Mouse (Mus musculus): ENCODE measurements around the gene Espl1. TPM values are rescaled to one million over a fixed set of nuclear protein-coding genes. Genes with fewer than 3 reads are reported as not detected.

The Espl1 gene
- total and polyA plus RNA-seq, 3 experiments: 49.8 to 142 (median 94.1) TPM

GRCm38 (mm10) chr15:102273982-102274716 is 21.9 kb upstream of the Espl1 start:
- DNase-seq (ENCODE audit: low read depth, low spot score): no peak
- H3K4me3 ChIP-seq (ENCODE audit: control insufficient read depth in 1 of 2, insufficient read depth in 1 of 2, low read depth in 2 of 2, low read length in 2 of 2): no peak overlapping the region
- peaks cover 14% of the 10 kb centered on the region in 2 experiments for H3K27me3 ChIP-seq (ENCODE audit: control insufficient read depth in 1 of 2, insufficient read depth in 2 of 2, low read length in 2 of 2)
- peaks cover 0 to 3% of the 10 kb centered on the region in 2 experiments; a peak in 1 of 4 replicates for H3K36me3 ChIP-seq (ENCODE audit: control insufficient read depth in 1 of 2, insufficient read depth in 2 of 2, low read length in 2 of 2)
- TF ChIP-seq ELF1 (IDR thresholded peaks at IDR 0.05; ENCODE audit: low read depth, low read length): no peak
- peak; percentile 75 for TF ChIP-seq ZC3H11A (IDR thresholded peaks at IDR 0.05; ENCODE audit: low read depth, low read length)
- TF ChIP-seq ETS1 (IDR thresholded peaks at IDR 0.05; ENCODE audit: low read depth, low read length): no peak
- TF ChIP-seq CTCF (IDR thresholded peaks at IDR 0.05 in 2 of 3, conservative IDR thresholded peaks at IDR 0.05 in 1 of 3; ENCODE audit: control insufficient read depth in 1 of 3, insufficient read depth in 1 of 3, low read depth in 2 of 3, low read length in 3 of 3, poor library complexity in 1 of 3, severe bottlenecking in 1 of 3): peak; percentile 34 to 72 (median 64)
- peak; percentile 41; the same call in 1 of the 2 replicates for TF ChIP-seq MAX (IDR thresholded peaks at IDR 0.05; ENCODE audit: low read length)
- no peak for TF ChIP-seq ZMIZ1 (IDR thresholded peaks at IDR 0.05; ENCODE audit: low read depth, low read length)
- no peak for TF ChIP-seq MAFK (IDR thresholded peaks at IDR 0.05; ENCODE audit: borderline replicate concordance, low read depth, low read length)
- TF ChIP-seq RCOR1 (IDR thresholded peaks at IDR 0.05; ENCODE audit: low read depth, low read length): no peak
- peak; percentile 79 for TF ChIP-seq MYC (IDR thresholded peaks at IDR 0.05; ENCODE audit: low read depth, low read length)
- TF ChIP-seq CHD2 (IDR thresholded peaks at IDR 0.05; ENCODE audit: low read length): no peak
- no peak for TF ChIP-seq HCFC1 (IDR thresholded peaks at IDR 0.05; ENCODE audit: low read depth, low read length)
- no peak for TF ChIP-seq BHLHE40 (IDR thresholded peaks at IDR 0.05; ENCODE audit: borderline replicate concordance, low read depth, low read length)
- TF ChIP-seq POLR2A (IDR thresholded peaks at IDR 0.05; ENCODE audit: control insufficient read depth in 1 of 2, insufficient read depth in 1 of 2, low read depth in 1 of 2, low read length in 2 of 2, poor library complexity in 1 of 2): no peak
- TF ChIP-seq JUND (IDR thresholded peaks at IDR 0.05; ENCODE audit: low read depth, low read length): no peak
- TF ChIP-seq RAD21 (IDR thresholded peaks at IDR 0.05; ENCODE audit: low read depth, low read length): peak; percentile 70
- no peak for TF ChIP-seq GATA1 (IDR thresholded peaks at IDR 0.05; ENCODE audit: low read depth, low read length)
- TF ChIP-seq SIN3A (IDR thresholded peaks at IDR 0.05; ENCODE audit: low read length): no peak
- TF ChIP-seq SMC3 (IDR thresholded peaks at IDR 0.05; ENCODE audit: low read depth, low read length): peak; percentile 80
- H3K9me3 ChIP-seq (replicated peaks; ENCODE audit: insufficient read depth, low read length): no peaks in the 10 kb centered on the region
- peaks cover 0 to 4% of the 10 kb centered on the region in 2 experiments; a peak in 2 of 4 replicates for H3K4me1 ChIP-seq (ENCODE audit: control insufficient read depth in 1 of 2, insufficient read depth in 2 of 2, low read length in 2 of 2)
- no peak overlapping the region for H3K9ac ChIP-seq (ENCODE audit: control insufficient read depth, low read depth, low read length, poor library complexity, severe bottlenecking)
- no peaks in the 10 kb centered on the region for H3K79me2 ChIP-seq (ENCODE audit: control insufficient read depth, insufficient read depth, low read length, poor library complexity)
- H3K27ac ChIP-seq (ENCODE audit: control insufficient read depth, low read depth, low read length): no peak overlapping the region

GRCm38 (mm10) chr15:102278726-102279091 is 17.4 kb upstream of the Espl1 start:
- peaks cover 10 to 36% of the 10 kb centered on the region in 2 experiments for H3K4me1 ChIP-seq (ENCODE audit: control insufficient read depth in 1 of 2, insufficient read depth in 2 of 2, low read length in 2 of 2)
- H3K36me3 ChIP-seq (ENCODE audit: control insufficient read depth in 1 of 2, insufficient read depth in 2 of 2, low read length in 2 of 2): peaks cover 0 to 31% of the 10 kb centered on the region in 2 experiments; a peak in 2 of 4 replicates
- peak; percentile 64 for DNase-seq (ENCODE audit: low read depth, low spot score)
- TF ChIP-seq USF2 (IDR thresholded peaks at IDR 0.05; ENCODE audit: borderline replicate concordance in 1 of 2, insufficient read depth in 1 of 2, low read depth in 1 of 2, low read length in 2 of 2): no peak
- TF ChIP-seq MYC (IDR thresholded peaks at IDR 0.05; ENCODE audit: low read depth, low read length): 0 out of 2 replicates have a peak, but pooled peaks have one; percentile 29
- TF ChIP-seq MYB (IDR thresholded peaks at IDR 0.05; ENCODE audit: low read depth, low read length): no peak
- TF ChIP-seq JUND (IDR thresholded peaks at IDR 0.05; ENCODE audit: low read depth, low read length): no peak
- TF ChIP-seq MAFK (IDR thresholded peaks at IDR 0.05; ENCODE audit: borderline replicate concordance, low read depth, low read length): no peak
- no peak for TF ChIP-seq MAX (IDR thresholded peaks at IDR 0.05; ENCODE audit: low read length)
- no peak for TF ChIP-seq GABPA (IDR thresholded peaks at IDR 0.05; ENCODE audit: low read depth, low read length)
- peak overlapping the region; percentile 75 for H3K9ac ChIP-seq (ENCODE audit: control insufficient read depth, low read depth, low read length, poor library complexity, severe bottlenecking)
- H3K27me3 ChIP-seq (ENCODE audit: control insufficient read depth in 1 of 2, insufficient read depth in 2 of 2, low read length in 2 of 2): peaks cover 0 to 2% of the 10 kb centered on the region in 2 experiments; a peak in 1 of 4 replicates
- no peaks in the 10 kb centered on the region for H3K9me3 ChIP-seq (replicated peaks; ENCODE audit: insufficient read depth, low read length)
- peaks cover 24% of the 10 kb centered on the region for H3K79me2 ChIP-seq (ENCODE audit: control insufficient read depth, insufficient read depth, low read length, poor library complexity)
- H3K4me3 ChIP-seq (ENCODE audit: control insufficient read depth in 1 of 2, insufficient read depth in 1 of 2, low read depth in 2 of 2, low read length in 2 of 2): peak overlapping the region; percentile 67 to 91
- peak overlapping the region; percentile 31 for H3K27ac ChIP-seq (ENCODE audit: control insufficient read depth, low read depth, low read length)

Data from MEL (cell line).